Mouse (Mus musculus): Measurements from ENCODE around the gene Cdkn1a. TPM values are rescaled to one million over a fixed set of nuclear protein-coding genes. Genes with fewer than 3 reads are reported as not detected.
A peak's percentile ranks its signal among the peaks of the same experiment; 100 is the strongest.

Cdkn1a gene
- polyA plus RNA-seq, 1 experiment from 2014 or later, result 10.1 TPM

- H3K9ac ChIP-seq, result no peak overlapping the region
- no peaks in the 10 kb centered on the region for H3K9me3 ChIP-seq (replicated peaks)
- no peak for DNase-seq
- no peak overlapping the region for H3K4me2 ChIP-seq
- no peak overlapping the region for H3K4me3 ChIP-seq (replicated peaks)
- H3K27me3 ChIP-seq, result no peaks in the 10 kb centered on the region
- peaks cover 32% of the 10 kb centered on the region for H3K4me1 ChIP-seq (replicated peaks)
- H3K27ac ChIP-seq, result no peak overlapping the region
- 63% methylated on average over 5 of the region's 5 CpGs for WGBS (ENCODE audit: insufficient replicate concordance)
- ATAC-seq (ENCODE audit: low read depth), result no peak
- peaks cover 38% of the 10 kb centered on the region for H3K36me3 ChIP-seq
Observed at GRCm38 (mm10) chr17:29049508-29049889, 41.3 kb upstream of the Cdkn1a start.

- no peak for DNase-seq
Observed at GRCm38 (mm10) chr17:29049923-29050322, 40.9 kb upstream of the Cdkn1a start.

GRCm38 (mm10) chr17:29050791-29051190 lies 40.0 kb upstream of the Cdkn1a start:
- no peaks in the 10 kb centered on the region for H3K27me3 ChIP-seq
- peak overlapping the region; percentile 10; the same call in 1 of the 2 replicates for H3K4me2 ChIP-seq
- no peak for DNase-seq
- ATAC-seq (ENCODE audit: low read depth), result no peak
- WGBS (ENCODE audit: insufficient replicate concordance), result 60% methylated on average over 14 of the region's 14 CpGs
- no peak overlapping the region for H3K9ac ChIP-seq
- no peak overlapping the region for H3K4me3 ChIP-seq (replicated peaks)
- H3K36me3 ChIP-seq, result peaks cover 25% of the 10 kb centered on the region
- H3K27ac ChIP-seq, result peak overlapping the region; percentile 34; the same call in 1 of the 2 replicates
- no peaks in the 10 kb centered on the region for H3K9me3 ChIP-seq (replicated peaks)
- peaks cover 30% of the 10 kb centered on the region for H3K4me1 ChIP-seq (replicated peaks)

More at GRCm38 (mm10) chr17:29049923-29050322, 40.9 kb upstream of the Cdkn1a start:
- no peak overlapping the region for H3K9ac ChIP-seq
- peak; percentile 26; the same call in 1 of the 2 replicates for ATAC-seq (ENCODE audit: low read depth)
- 0 out of 2 replicates have a peak overlapping the region, but pooled peaks have one; percentile 34 for H3K27ac ChIP-seq
- no peak overlapping the region for H3K4me3 ChIP-seq (replicated peaks)
- peaks cover 32% of the 10 kb centered on the region for H3K4me1 ChIP-seq (replicated peaks)
- H3K4me2 ChIP-seq, result 0 out of 2 replicates have a peak overlapping the region, but pooled peaks have one; percentile 10
- 40% methylated on average over 7 of the region's 7 CpGs for WGBS (ENCODE audit: insufficient replicate concordance)
- H3K27me3 ChIP-seq, result no peaks in the 10 kb centered on the region
- peaks cover 34% of the 10 kb centered on the region for H3K36me3 ChIP-seq
- H3K9me3 ChIP-seq (replicated peaks), result no peaks in the 10 kb centered on the region

- no peak overlapping the region for H3K9ac ChIP-seq
- peaks cover 44% of the 10 kb centered on the region for H3K4me1 ChIP-seq (replicated peaks)
- no peaks in the 10 kb centered on the region for H3K9me3 ChIP-seq (replicated peaks)
- no peak overlapping the region for H3K27ac ChIP-seq
- ATAC-seq (ENCODE audit: low read depth), result no peak
- 82% methylated on average over 6 of the region's 6 CpGs for WGBS (ENCODE audit: insufficient replicate concordance)
- H3K27me3 ChIP-seq, result no peaks in the 10 kb centered on the region
- peaks cover 2% of the 10 kb centered on the region for H3K36me3 ChIP-seq
- no peak overlapping the region for H3K4me2 ChIP-seq
- no peak overlapping the region for H3K4me3 ChIP-seq (replicated peaks)
- DNase-seq, result no peak
Observed at GRCm38 (mm10) chr17:29053067-29053466, 37.7 kb upstream of the Cdkn1a start.

- H3K9me3 ChIP-seq (replicated peaks), result no peaks in the 10 kb centered on the region
- no peaks in the 10 kb centered on the region for H3K36me3 ChIP-seq
- H3K4me1 ChIP-seq (replicated peaks), result peaks cover 48% of the 10 kb centered on the region
- no peak overlapping the region for H3K9ac ChIP-seq
- H3K27ac ChIP-seq, result no peak overlapping the region
- no peak for DNase-seq
- no peak overlapping the region for H3K4me2 ChIP-seq
- H3K27me3 ChIP-seq, result no peaks in the 10 kb centered on the region
- WGBS (ENCODE audit: insufficient replicate concordance), result 57% methylated on average over 7 of the region's 7 CpGs
- H3K4me3 ChIP-seq (replicated peaks), result no peak overlapping the region
- no peak for ATAC-seq (ENCODE audit: low read depth)
Observed at GRCm38 (mm10) chr17:29053841-29054240, 36.9 kb upstream of the Cdkn1a start.

GRCm38 (mm10) chr17:29054429-29054828 lies 36.3 kb upstream of the Cdkn1a start:
- Histone ChIP-seq H3K9me3 (replicated peaks) (no peaks in the 10 kb centered on the region), H3K9ac (no peak overlapping the region), H3K4me1 (replicated peaks) (peaks cover 48% of the 10 kb centered on the region), H3K4me3 (replicated peaks) (no peak overlapping the region), H3K4me2 (no peak overlapping the region), H3K27ac (no peak overlapping the region), H3K27me3 (no peaks in the 10 kb centered on the region), H3K36me3 (no peaks in the 10 kb centered on the region)
- WGBS (ENCODE audit: insufficient replicate concordance), result 65% methylated on average over 6 of the region's 6 CpGs
- ATAC-seq (ENCODE audit: low read depth) (0 out of 2 replicates have a peak, but pooled peaks have one; percentile 14), DNase-seq (no peak)

- H3K4me1 ChIP-seq (replicated peaks), result peaks cover 44% of the 10 kb centered on the region
- DNase-seq (no peak), ATAC-seq (ENCODE audit: low read depth) (no peak)
- 63% methylated on average over 5 of the region's 5 CpGs for WGBS (ENCODE audit: insufficient replicate concordance)
- no peak overlapping the region for H3K9ac ChIP-seq
- H3K4me3 ChIP-seq (replicated peaks), result no peak overlapping the region
- H3K27ac ChIP-seq, result no peak overlapping the region
- no peaks in the 10 kb centered on the region for H3K9me3 ChIP-seq (replicated peaks)
- no peaks in the 10 kb centered on the region for H3K27me3 ChIP-seq
- no peak overlapping the region for H3K4me2 ChIP-seq
- H3K36me3 ChIP-seq, result no peaks in the 10 kb centered on the region
Observed at GRCm38 (mm10) chr17:29055586-29055985, 35.2 kb upstream of the Cdkn1a start.

- no peak for ATAC-seq (ENCODE audit: low read depth)
- H3K4me3 ChIP-seq (replicated peaks), result no peak overlapping the region
- H3K4me1 ChIP-seq (replicated peaks), result peaks cover 39% of the 10 kb centered on the region
- no peak overlapping the region for H3K9ac ChIP-seq
- no peaks in the 10 kb centered on the region for H3K9me3 ChIP-seq (replicated peaks)
- no peaks in the 10 kb centered on the region for H3K36me3 ChIP-seq
- 36% methylated on average over 7 of the region's 7 CpGs for WGBS (ENCODE audit: insufficient replicate concordance)
- H3K4me2 ChIP-seq, result no peak overlapping the region
- H3K27me3 ChIP-seq, result no peaks in the 10 kb centered on the region
- DNase-seq, result no peak
- no peak overlapping the region for H3K27ac ChIP-seq
Observed at GRCm38 (mm10) chr17:29056207-29056606, 34.6 kb upstream of the Cdkn1a start.

- no peak overlapping the region for H3K27ac ChIP-seq
- 6% methylated on average over 8 of the region's 8 CpGs for WGBS (ENCODE audit: insufficient replicate concordance)
Observed at GRCm38 (mm10) chr17:29056699-29057151, 34.1 kb upstream of the Cdkn1a start.

GRCm38 (mm10) chr17:29057361-29057890 lies 33.4 kb upstream of the Cdkn1a start:
- Histone ChIP-seq H3K4me3 (replicated peaks) (no peak overlapping the region), H3K4me1 (replicated peaks) (peaks cover 38% of the 10 kb centered on the region), H3K27ac (no peak overlapping the region), H3K9me3 (replicated peaks) (no peaks in the 10 kb centered on the region), H3K9ac (no peak overlapping the region), H3K4me2 (no peak overlapping the region), H3K27me3 (no peaks in the 10 kb centered on the region), H3K36me3 (no peaks in the 10 kb centered on the region)
- no peak for DNase-seq
- WGBS (ENCODE audit: insufficient replicate concordance), result 64% methylated on average over 11 of the region's 11 CpGs
- no peak for ATAC-seq (ENCODE audit: low read depth)

More at GRCm38 (mm10) chr17:29056699-29057151, 34.1 kb upstream of the Cdkn1a start:
- Histone ChIP-seq H3K4me1 (replicated peaks) (peaks cover 38% of the 10 kb centered on the region), H3K4me3 (replicated peaks) (no peak overlapping the region), H3K9me3 (replicated peaks) (no peaks in the 10 kb centered on the region), H3K36me3 (no peaks in the 10 kb centered on the region), H3K27me3 (no peaks in the 10 kb centered on the region), H3K4me2 (no peak overlapping the region), H3K9ac (no peak overlapping the region)
- ATAC-seq (ENCODE audit: low read depth) (no peak), DNase-seq (no peak)

GRCm38 (mm10) chr17:29057961-29058360 lies 32.8 kb upstream of the Cdkn1a start:
- no peaks in the 10 kb centered on the region for H3K36me3 ChIP-seq
- DNase-seq (no peak), ATAC-seq (ENCODE audit: low read depth) (no peak)
- H3K9ac ChIP-seq, result no peak overlapping the region
- WGBS (ENCODE audit: insufficient replicate concordance), result 74% methylated on average over 10 of the region's 10 CpGs
- no peaks in the 10 kb centered on the region for H3K9me3 ChIP-seq (replicated peaks)
- no peak overlapping the region for H3K4me2 ChIP-seq
- peaks cover 38% of the 10 kb centered on the region for H3K4me1 ChIP-seq (replicated peaks)
- H3K27me3 ChIP-seq, result no peaks in the 10 kb centered on the region
- no peak overlapping the region for H3K27ac ChIP-seq
- H3K4me3 ChIP-seq (replicated peaks), result no peak overlapping the region

- Histone ChIP-seq H3K4me2 (no peak overlapping the region), H3K27ac (no peak overlapping the region), H3K9ac (no peak overlapping the region), H3K9me3 (replicated peaks) (no peaks in the 10 kb centered on the region), H3K27me3 (no peaks in the 10 kb centered on the region), H3K4me1 (replicated peaks) (peaks cover 38% of the 10 kb centered on the region), H3K36me3 (no peaks in the 10 kb centered on the region), H3K4me3 (replicated peaks) (no peak overlapping the region)
- WGBS (ENCODE audit: insufficient replicate concordance), result 49% methylated on average over 8 of the region's 8 CpGs
- DNase-seq (no peak), ATAC-seq (ENCODE audit: low read depth) (no peak)
Observed at GRCm38 (mm10) chr17:29058487-29058886, 32.3 kb upstream of the Cdkn1a start.
